ENCODE assay signal across 23 mouse cellular contexts in the genomic region with DNA sequence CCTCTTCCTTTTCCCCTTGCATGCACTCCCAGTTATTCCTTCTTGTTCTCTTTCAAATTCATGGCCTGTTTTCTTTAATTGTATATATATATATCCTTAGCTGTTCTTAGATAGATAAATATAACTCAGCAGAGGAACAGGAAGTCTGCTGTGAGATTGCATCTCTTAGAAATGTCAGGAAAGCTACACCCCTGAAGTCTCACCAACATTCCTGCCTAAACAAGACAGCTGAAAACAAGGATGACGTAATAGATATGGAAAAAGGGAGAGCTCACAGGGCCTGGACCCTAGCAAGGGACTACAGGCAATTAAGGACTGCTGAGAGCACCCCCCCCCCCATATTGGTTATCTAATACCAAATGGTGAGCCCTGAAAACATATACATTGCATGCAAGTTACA.
DNase-seq lines count a peak whose midpoint lies in the region; ATAC-seq lines count a peak whose summit lies in the region.
"Had no signal": no experiment of that assay in that cellular context is flagged by ENCODE, and none has a peak within 500 bp of the region (broad histone marks: within the 10 kb centered on the region; RNA-seq: fewer than 3 reads in every experiment).

No protein-coding gene starts in this region.

- H3K27ac ChIP-seq in heart, embryonic 11.5 days (ENCODE audit: low read depth, low read length) = no peak overlapping the region
- H3K27ac ChIP-seq in heart, embryonic 16.5 days (ENCODE audit: low read length) = peak overlapping the region; percentile 35; the same call in 1 of the 2 replicates
- H3K27ac ChIP-seq: embryonic facial prominence, embryonic 13.5 days; forebrain, embryonic 13.5 days; hindbrain, embryonic 13.5 days; hindbrain, postnatal 0 days had no signal

- ATAC-seq in frontal cortex, adult (ENCODE audit: low TSS enrichment) = peak; percentile 35; the same call in 1 of the 2 replicates
- 0 out of 2 replicates have a peak, but pooled peaks have one; percentile 52 for ATAC-seq in heart, embryonic 11.5 days (replicated peaks; ENCODE audit: insufficient number of reproducible peaks, low FRiP score, low TSS enrichment)
- no peak for ATAC-seq in heart, embryonic 16.5 days (replicated peaks; ENCODE audit: extremely low read depth, insufficient read depth, low FRiP score)
- ATAC-seq: CD4-positive, CD25-positive, alpha-beta regulatory T cell, adult 4 months; forebrain, embryonic 13.5 days; forebrain, postnatal 0 days; hindbrain, postnatal 0 days had no signal

- H3K36me3 ChIP-seq in heart, embryonic 11.5 days (ENCODE audit: control insufficient read depth, insufficient read depth, low read length) = no peaks in the 10 kb centered on the region
- H3K36me3 ChIP-seq in heart, embryonic 16.5 days (ENCODE audit: control insufficient read depth, insufficient read depth) = no peaks in the 10 kb centered on the region
- H3K36me3 ChIP-seq: embryonic facial prominence, embryonic 13.5 days; G1E; hindbrain, embryonic 13.5 days had no signal

- H3K4me1 ChIP-seq in heart, embryonic 11.5 days (ENCODE audit: control insufficient read depth, insufficient read depth, low read length) = peaks cover 5% of the 10 kb centered on the region
- peaks cover 10% of the 10 kb centered on the region for H3K4me1 ChIP-seq in heart, embryonic 16.5 days (ENCODE audit: control insufficient read depth, insufficient read depth, low read length)
- H3K4me1 ChIP-seq: forebrain, embryonic 13.5 days had no signal

- 46% methylated on average over 1 of the region's 1 CpGs for WGBS in heart, embryonic 11.5 days (ENCODE audit: insufficient replicate concordance)
- WGBS in heart, embryonic 16.5 days = 31% methylated on average over 1 of the region's 1 CpGs

- intact Hi-C loops in heart, postnatal 36 days (cut with DNase I) = no loop called here
- intact Hi-C loops in heart, postnatal 10 days (cut with DNase I) = no loop called here

- no peak for DNase-seq in frontal cortex, postnatal 36 days (ENCODE audit: low spot score in 2 of 2)
- DNase-seq in heart, postnatal 36 days = no peak
- no peak for DNase-seq in heart, postnatal 10 days
- peak; percentile 18 for DNase-seq in brain, adult 2 months (ENCODE audit: low read depth, low spot score)
- no peak for DNase-seq in kidney, adult 11 months
- DNase-seq: adrenal gland, adult 8-10 months; adrenal gland, postnatal 36 days; B cell, adult 2 months; cerebellum, adult 11-12 months; cerebellum, adult 9-11 months; cerebellum, postnatal 36 days; forebrain, postnatal 0 days; gastrocnemius, postnatal 14 days; kidney, adult 18-20 months had no signal

- H3K4me3 ChIP-seq in heart, embryonic 11.5 days (ENCODE audit: low read depth, low read length) = no peak overlapping the region
- no peak overlapping the region for H3K4me3 ChIP-seq in heart, embryonic 16.5 days (ENCODE audit: low read length)
- H3K4me3 ChIP-seq: embryonic facial prominence, embryonic 13.5 days; forebrain, embryonic 13.5 days; hindbrain, embryonic 13.5 days had no signal

- no peaks in the 10 kb centered on the region for H3K9me3 ChIP-seq in heart, embryonic 11.5 days (replicated peaks; ENCODE audit: control insufficient read depth, low read length)
- H3K9me3 ChIP-seq in heart, embryonic 16.5 days (replicated peaks; ENCODE audit: control insufficient read depth, low read length) = no peaks in the 10 kb centered on the region
- H3K9me3 ChIP-seq: embryonic facial prominence, embryonic 13.5 days; forebrain, embryonic 13.5 days; hindbrain, embryonic 13.5 days had no signal

- H3K4me2 ChIP-seq in heart, embryonic 11.5 days = no peak overlapping the region
- H3K4me2 ChIP-seq in heart, embryonic 16.5 days (ENCODE audit: low read depth, low read length) = no peak overlapping the region
- H3K4me2 ChIP-seq: embryonic facial prominence, embryonic 13.5 days; forebrain, embryonic 13.5 days; hindbrain, embryonic 13.5 days had no signal

- H3K9ac ChIP-seq in heart, embryonic 11.5 days (ENCODE audit: low read depth, low read length) = no peak overlapping the region
- no peak overlapping the region for H3K9ac ChIP-seq in heart, embryonic 16.5 days (ENCODE audit: low read length)
- H3K9ac ChIP-seq: embryonic facial prominence, embryonic 13.5 days; forebrain, embryonic 13.5 days; forebrain, postnatal 0 days; hindbrain, embryonic 13.5 days had no signal

- no peaks in the 10 kb centered on the region for H3K27me3 ChIP-seq in heart, embryonic 11.5 days (ENCODE audit: control insufficient read depth, insufficient read depth, low read length)
- no peaks in the 10 kb centered on the region for H3K27me3 ChIP-seq in heart, embryonic 16.5 days (ENCODE audit: control insufficient read depth, insufficient read depth, low read length)
- H3K27me3 ChIP-seq: embryonic facial prominence, embryonic 13.5 days; forebrain, embryonic 13.5 days; hindbrain, embryonic 13.5 days had no signal
